Mouse (Mus musculus): ENCODE results near the gene Ncoa6. TPM values are rescaled to one million over a fixed set of nuclear protein-coding genes. Genes with fewer than 3 reads are reported as not detected.

The Ncoa6 gene
- polyA plus RNA-seq, 1 experiment from 2014 or later: 27.9 TPM

GRCm38 (mm10) chr2:155400276-155400675 is 73.4 kb downstream of the Ncoa6 start:
- H3K27ac ChIP-seq: no peak overlapping the region
- no peak for ATAC-seq (ENCODE audit: low FRiP score)
- no peaks in the 10 kb centered on the region for H3K4me1 ChIP-seq (replicated peaks)
- no peak overlapping the region for H3K9ac ChIP-seq
- H3K4me3 ChIP-seq: no peak overlapping the region
- peaks cover 58% of the 10 kb centered on the region for H3K36me3 ChIP-seq
- no peak overlapping the region for H3K4me2 ChIP-seq
- no peaks in the 10 kb centered on the region for H3K27me3 ChIP-seq
- H3K9me3 ChIP-seq: no peaks in the 10 kb centered on the region

- Histone ChIP-seq H3K4me3 (no peak overlapping the region), H3K27ac (no peak overlapping the region), H3K4me1 (replicated peaks) (no peaks in the 10 kb centered on the region), H3K27me3 (no peaks in the 10 kb centered on the region), H3K36me3 (peaks cover 43% of the 10 kb centered on the region), H3K9ac (no peak overlapping the region), H3K4me2 (no peak overlapping the region), H3K9me3 (no peaks in the 10 kb centered on the region)
- ATAC-seq (ENCODE audit: low FRiP score): no peak
- WGBS: 79% methylated on average over 5 of the region's 5 CpGs
Measured at GRCm38 (mm10) chr2:155394586-155394985, 79.1 kb downstream of the Ncoa6 start.

DNA sequence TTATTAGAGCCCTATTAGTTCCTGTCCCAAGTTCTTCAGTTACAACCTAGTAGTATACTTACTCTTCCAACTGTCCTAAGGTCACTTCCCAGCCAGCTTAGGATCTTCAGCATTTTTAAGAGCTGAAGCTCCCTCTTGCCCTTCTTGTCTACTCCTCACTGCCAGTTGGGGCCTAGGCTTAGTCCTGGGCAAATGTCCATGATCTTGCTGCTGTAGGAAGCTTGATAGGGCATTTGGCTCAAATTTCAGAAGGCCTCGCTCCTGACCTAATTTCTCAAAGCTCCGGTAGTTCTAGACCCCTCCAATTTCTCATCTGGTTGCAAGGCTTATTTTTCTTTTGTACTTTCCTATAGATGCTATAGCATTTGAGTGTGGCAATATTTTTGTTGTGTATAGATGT is 85.1 kb downstream of the Ncoa6 start:
- no peak for ATAC-seq (ENCODE audit: low FRiP score)
- Histone ChIP-seq H3K27me3 (no peaks in the 10 kb centered on the region), H3K27ac (no peak overlapping the region), H3K4me3 (no peak overlapping the region), H3K4me1 (replicated peaks) (peaks cover 41% of the 10 kb centered on the region), H3K9ac (no peak overlapping the region), H3K36me3 (peaks cover 61% of the 10 kb centered on the region), H3K9me3 (no peaks in the 10 kb centered on the region), H3K4me2 (no peak overlapping the region)
- 92% methylated on average over 2 of the region's 2 CpGs for WGBS

- peaks cover 55% of the 10 kb centered on the region for H3K4me1 ChIP-seq (replicated peaks)
- H3K4me3 ChIP-seq: no peak overlapping the region
- 63% methylated on average over 4 of the region's 4 CpGs for WGBS
- no peaks in the 10 kb centered on the region for H3K27me3 ChIP-seq
- no peak overlapping the region for H3K4me2 ChIP-seq
- no peaks in the 10 kb centered on the region for H3K9me3 ChIP-seq
- H3K36me3 ChIP-seq: peaks cover 61% of the 10 kb centered on the region
- no peak for ATAC-seq (ENCODE audit: low FRiP score)
- no peak overlapping the region; the same call in 1 of the 2 replicates for H3K9ac ChIP-seq
- H3K27ac ChIP-seq: no peak overlapping the region
Measured at GRCm38 (mm10) chr2:155387052-155387451, 86.6 kb downstream of the Ncoa6 start.

DNA sequence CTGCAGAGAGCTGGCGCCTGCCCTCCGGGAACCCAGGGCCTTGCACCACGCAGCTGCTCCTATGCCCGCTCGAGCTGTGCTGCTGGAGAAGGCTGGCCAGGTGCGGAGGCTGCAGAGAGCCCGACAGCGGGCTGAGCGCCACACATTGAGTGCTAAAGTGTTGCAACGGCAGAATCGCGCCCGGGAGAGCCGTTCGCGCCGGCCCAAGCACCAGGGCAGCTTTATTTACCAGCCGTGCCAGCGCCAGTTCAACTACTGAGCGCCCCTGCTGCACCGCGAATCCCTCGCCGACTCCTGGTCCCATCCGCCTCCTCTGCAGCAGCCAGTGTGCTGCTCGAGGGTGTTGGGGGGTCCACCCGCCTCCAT is 87.2 kb downstream of the Ncoa6 start:
- Histone ChIP-seq H3K4me2 (peak overlapping the region; percentile 84), H3K4me3 (peak overlapping the region; percentile 14), H3K4me1 (replicated peaks) (peaks cover 55% of the 10 kb centered on the region), H3K27ac (peak overlapping the region; percentile 23; the same call in 1 of the 2 replicates), H3K9ac (peak overlapping the region; percentile 65), H3K36me3 (peaks cover 61% of the 10 kb centered on the region), H3K9me3 (no peaks in the 10 kb centered on the region), H3K27me3 (no peaks in the 10 kb centered on the region)
- WGBS: 15% methylated on average over 27 of the region's 27 CpGs
- ATAC-seq (ENCODE audit: low FRiP score): no peak

DNA sequence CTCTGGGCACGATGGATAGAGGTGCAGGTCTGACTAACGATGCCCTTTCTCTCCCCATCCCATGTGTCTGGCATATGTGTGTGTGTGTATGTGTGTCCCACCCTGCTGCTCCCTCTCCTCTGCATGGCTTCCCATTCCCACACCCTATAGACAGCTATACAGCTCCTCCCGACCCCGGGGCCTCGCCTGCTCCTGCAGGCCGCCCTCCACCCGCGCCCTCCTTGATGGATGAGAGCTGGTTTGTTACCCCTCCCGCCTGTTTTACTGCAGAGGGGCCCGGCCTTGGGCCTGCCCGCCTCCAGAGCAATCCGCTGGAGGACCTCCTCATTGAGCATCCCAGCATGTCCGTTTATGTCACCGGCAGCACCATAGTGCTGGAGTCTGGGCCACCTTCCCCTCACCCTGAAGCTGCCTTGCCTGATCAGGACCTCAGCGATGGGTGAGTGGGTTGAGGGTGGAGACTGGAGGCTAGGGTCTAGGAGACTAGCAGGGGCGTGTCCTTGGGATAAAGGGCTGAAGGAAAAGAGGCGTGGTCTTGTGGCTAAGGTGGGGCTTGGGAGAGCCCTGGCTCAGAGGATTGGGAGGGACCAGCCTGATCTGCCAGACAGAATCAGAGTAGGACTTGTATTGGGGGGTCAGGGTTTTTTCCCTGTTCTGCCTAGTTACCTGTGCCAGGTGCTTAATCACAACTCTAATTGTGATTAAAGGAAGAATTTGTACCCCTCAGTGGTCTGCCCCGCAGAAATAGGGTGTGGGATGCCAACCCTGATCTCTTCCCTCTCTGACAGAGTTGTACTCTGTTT is 87.8 kb downstream of the Ncoa6 start:
- WGBS: 30% methylated on average over 18 of the region's 18 CpGs
- H3K27me3 ChIP-seq: no peaks in the 10 kb centered on the region
- no peaks in the 10 kb centered on the region for H3K9me3 ChIP-seq
- H3K36me3 ChIP-seq: peaks cover 56% of the 10 kb centered on the region
- peaks cover 57% of the 10 kb centered on the region for H3K4me1 ChIP-seq (replicated peaks)
- H3K9ac ChIP-seq: peak overlapping the region; percentile 65
- peak overlapping the region; percentile 21 for H3K4me3 ChIP-seq
- ATAC-seq (ENCODE audit: low FRiP score): no peak
- H3K27ac ChIP-seq: peak overlapping the region; percentile 64
- H3K4me2 ChIP-seq: peak overlapping the region; percentile 84

- Histone ChIP-seq H3K4me3 (peak overlapping the region; percentile 21), H3K4me1 (replicated peaks) (peaks cover 65% of the 10 kb centered on the region)
Measured at GRCm38 (mm10) chr2:155385090-155385489, 88.6 kb downstream of the Ncoa6 start.

GRCm38 (mm10) chr2:155382791-155383438 is 90.8 kb downstream of the Ncoa6 start:
- no peak for ATAC-seq (ENCODE audit: low FRiP score)
- Histone ChIP-seq H3K9ac (peak overlapping the region; percentile 94), H3K4me1 (replicated peaks) (peaks cover 69% of the 10 kb centered on the region), H3K4me3 (peak overlapping the region; percentile 65), H3K4me2 (peak overlapping the region; percentile 84), H3K27ac (peak overlapping the region; percentile 100), H3K27me3 (peaks cover 6% of the 10 kb centered on the region), H3K36me3 (peaks cover 30% of the 10 kb centered on the region), H3K9me3 (no peaks in the 10 kb centered on the region)
- WGBS: 78% methylated on average over 2 of the region's 2 CpGs

More at GRCm38 (mm10) chr2:155385090-155385489, 88.6 kb downstream of the Ncoa6 start:
- WGBS: 18% methylated on average over 7 of the region's 7 CpGs
- H3K27me3 ChIP-seq: 0 out of 2 replicates have a peak, but pooled peaks cover 2% of the 10 kb centered on the region
- no peak for ATAC-seq (ENCODE audit: low FRiP score)
- H3K36me3 ChIP-seq: peaks cover 50% of the 10 kb centered on the region
- H3K27ac ChIP-seq: peak overlapping the region; percentile 64
- H3K9ac ChIP-seq: peak overlapping the region; percentile 65; the same call in 1 of the 2 replicates
- no peaks in the 10 kb centered on the region for H3K9me3 ChIP-seq
- H3K4me2 ChIP-seq: peak overlapping the region; percentile 84

GRCm38 (mm10) chr2:155382332-155382700 is 91.4 kb downstream of the Ncoa6 start:
- 23% methylated on average over 6 of the region's 6 CpGs for WGBS
- H3K9ac ChIP-seq: peak overlapping the region; percentile 94
- H3K4me1 ChIP-seq (replicated peaks): peaks cover 65% of the 10 kb centered on the region
- peaks cover 6% of the 10 kb centered on the region for H3K27me3 ChIP-seq
- peaks cover 24% of the 10 kb centered on the region for H3K36me3 ChIP-seq
- peak overlapping the region; percentile 84 for H3K4me2 ChIP-seq
- H3K9me3 ChIP-seq: no peaks in the 10 kb centered on the region
- peak overlapping the region; percentile 65 for H3K4me3 ChIP-seq
- peak overlapping the region; percentile 100 for H3K27ac ChIP-seq
- ATAC-seq (ENCODE audit: low FRiP score): peak; percentile 9

GRCm38 (mm10) chr2:155381643-155382331 is 91.9 kb downstream of the Ncoa6 start:
- WGBS: under 1% methylated on average over 67 of the region's 68 CpGs
- peak overlapping the region; percentile 84 for H3K4me2 ChIP-seq
- H3K27me3 ChIP-seq: peaks cover 6% of the 10 kb centered on the region
- peak; percentile 94 for ATAC-seq (ENCODE audit: low FRiP score)
- peak overlapping the region; percentile 100 for H3K27ac ChIP-seq
- H3K4me3 ChIP-seq: peak overlapping the region; percentile 65
- peaks cover 60% of the 10 kb centered on the region for H3K4me1 ChIP-seq (replicated peaks)
- H3K9ac ChIP-seq: peak overlapping the region; percentile 94
- no peaks in the 10 kb centered on the region for H3K9me3 ChIP-seq
- peaks cover 18% of the 10 kb centered on the region for H3K36me3 ChIP-seq

- H3K36me3 ChIP-seq: peaks cover 11% of the 10 kb centered on the region
- ATAC-seq (ENCODE audit: low FRiP score): no peak
Measured at GRCm38 (mm10) chr2:155381060-155381437, 92.6 kb downstream of the Ncoa6 start.

More at GRCm38 (mm10) chr2:155381060-155381437, 92.6 kb downstream of the Ncoa6 start:
- under 1% methylated on average over 11 of the region's 11 CpGs for WGBS
- peak overlapping the region; percentile 94 for H3K9ac ChIP-seq
- H3K9me3 ChIP-seq: no peaks in the 10 kb centered on the region
- H3K4me1 ChIP-seq (replicated peaks): peaks cover 52% of the 10 kb centered on the region
- H3K4me3 ChIP-seq: peak overlapping the region; percentile 65
- peaks cover 6% of the 10 kb centered on the region for H3K27me3 ChIP-seq
- H3K27ac ChIP-seq: peak overlapping the region; percentile 100
- peak overlapping the region; percentile 84 for H3K4me2 ChIP-seq

All from hindbrain, embryonic 13.5 days (tissue).